Mouse (Mus musculus) left cerebral cortex, adult 2 months (tissue): ENCODE results near the gene Rgs9. TPM values are rescaled to one million over a fixed set of nuclear protein-coding genes. Genes with fewer than 3 reads are reported as not detected.

Source experiments
- DNase-seq, 2 experiments: peaks; one replicate each; pipeline ENCODE4 v3.0.0; 2021 to 2022; ENCODE audit warnings: low spot score in 2 of 2, mixed read lengths in 1 of 2; ENCODE audit errors: extremely low spot score in 1 of 2
- H3K27ac ChIP-seq: fragments of 200-600 bp; 2 replicates; pipeline ENCODE4 v1.8.1; 2022
- H3K4me3 ChIP-seq: fragments of 200-600 bp; 2 replicates; pipeline ENCODE4 v1.8.1; 2022
- CTCF ChIP-seq: fragments of 200-600 bp; IDR thresholded peaks from 2 replicates; pipeline ENCODE4 v1.8.1; 2022; ENCODE audit warnings: antibody characterized with exemption, mild to moderate bottlenecking, moderate library complexity
- intact Hi-C: fragments of 180-260 bp; cut with DNase I; formaldehyde crosslinking; loops from one replicate; pipeline ENCODE4 v1.15.1; 2025
- total RNA-seq, 2 experiments: library from RNA; stranded (reverse); gene quantifications; 2 replicates each; pipeline ENCODE4 v1.2.3; 2021

Rgs9 gene
- total RNA-seq, 2 experiments from 2014 or later = 20.3 to 44.5 TPM

GRCm38 (mm10) chr11:109330706-109331393 lies 32.9 kb upstream of the Rgs9 start:
- H3K4me3 ChIP-seq = peak overlapping the region; percentile 41
- TF ChIP-seq CTCF = no peak

DNA sequence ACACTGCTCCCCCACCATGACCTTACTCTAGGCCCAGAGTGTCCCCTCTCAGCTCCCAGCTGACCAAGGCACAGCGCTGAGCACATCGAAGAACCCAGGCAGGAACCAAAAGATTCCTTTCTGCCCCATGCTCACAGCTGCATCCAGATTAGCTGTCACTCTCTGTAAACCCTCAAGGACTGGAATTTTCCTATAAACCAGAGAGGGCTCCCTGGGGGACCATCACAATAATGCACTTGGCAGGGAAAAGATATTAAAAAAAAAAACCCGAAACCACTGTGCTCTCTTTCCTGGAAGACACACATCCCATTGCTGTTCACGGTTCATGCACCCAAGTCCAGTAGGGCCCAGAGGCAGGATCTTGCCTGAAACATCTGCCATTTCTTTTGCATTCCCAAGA lies 31.4 kb upstream of the Rgs9 start:
- no peak for TF ChIP-seq CTCF
- Histone ChIP-seq H3K4me3 (no peak overlapping the region), H3K27ac (no peak overlapping the region)
- DNase-seq = no peak
- intact Hi-C loops = no loop called here

More at GRCm38 (mm10) chr11:109330706-109331393, 32.9 kb upstream of the Rgs9 start:
- no peak overlapping the region for H3K27ac ChIP-seq
- intact Hi-C loops = loop anchor here (1.0 to 5.0 kb wide), 3 partner anchors 94 to 531 kb away; partner anchors contain the start of gene Amz2
- DNase-seq = no peak

- intact Hi-C loops = no loop called here
Measured at GRCm38 (mm10) chr11:109327952-109328351, 30.0 kb upstream of the Rgs9 start.

DNA sequence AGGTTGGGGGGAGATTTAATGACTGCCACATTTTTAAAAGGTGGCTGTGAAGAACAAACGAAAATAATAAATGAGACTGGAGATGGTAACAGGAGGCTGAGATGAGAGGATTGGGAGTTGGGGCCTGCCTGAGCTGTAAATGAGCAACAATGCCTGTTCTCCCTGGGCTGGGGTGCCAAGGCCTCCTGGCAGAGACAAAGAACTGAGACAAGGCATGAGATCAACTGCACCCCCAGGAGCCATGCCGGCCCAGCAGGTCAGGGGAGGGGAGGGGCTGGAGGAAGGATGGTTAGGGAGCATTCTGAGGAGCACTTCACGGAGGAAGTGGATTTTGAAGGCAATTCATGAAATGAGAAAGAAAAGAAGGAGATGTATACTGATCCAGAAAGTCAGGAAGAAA lies 29.5 kb upstream of the Rgs9 start:
- no peak for DNase-seq
- Histone ChIP-seq H3K27ac (no peak overlapping the region), H3K4me3 (no peak overlapping the region)
- no peak for TF ChIP-seq CTCF
- intact Hi-C loops = no loop called here

More at GRCm38 (mm10) chr11:109327952-109328351, 30.0 kb upstream of the Rgs9 start:
- Histone ChIP-seq H3K27ac (no peak overlapping the region), H3K4me3 (no peak overlapping the region)
- no peak for DNase-seq
- no peak for TF ChIP-seq CTCF

- intact Hi-C loops = no loop called here
- no peak for DNase-seq
- H3K27ac ChIP-seq = no peak overlapping the region
- no peak for TF ChIP-seq CTCF
- H3K4me3 ChIP-seq = no peak overlapping the region
Measured at GRCm38 (mm10) chr11:109326270-109326669, 28.3 kb upstream of the Rgs9 start.

DNA sequence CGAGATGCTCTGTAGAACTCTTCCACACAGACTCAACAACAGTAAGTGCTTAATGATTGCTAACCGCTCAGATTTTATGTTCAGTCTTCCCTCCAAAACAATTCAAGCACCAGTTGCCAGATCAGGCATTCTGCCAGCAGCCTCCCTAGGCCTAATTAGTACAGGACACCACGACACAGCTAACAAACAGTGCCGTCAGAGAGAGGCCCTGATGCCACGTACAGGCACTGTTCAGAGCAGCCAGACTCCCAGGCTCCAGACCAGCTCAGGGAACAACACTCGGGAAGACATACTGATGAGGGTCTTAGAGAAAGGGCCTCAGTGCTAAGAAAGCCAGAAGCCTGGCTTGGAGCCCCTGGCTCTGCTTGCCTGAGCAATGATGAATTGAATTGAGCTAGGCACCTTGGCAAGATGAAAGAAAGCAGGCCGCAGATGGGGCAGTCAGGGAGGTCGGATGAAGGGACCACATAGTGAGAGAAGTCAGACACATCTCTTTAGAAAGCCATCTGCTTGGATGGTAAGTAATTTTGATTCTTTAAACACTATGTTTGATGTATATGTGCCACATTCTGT lies 22.5 kb upstream of the Rgs9 start:
- intact Hi-C loops = no loop called here
- Histone ChIP-seq H3K4me3 (no peak overlapping the region), H3K27ac (peak overlapping the region; percentile 25; the same call in 1 of the 2 replicates)
- TF ChIP-seq CTCF = no peak
- DNase-seq = peak; percentile 37 to 56

- intact Hi-C loops = loop anchor here (5.0 kb wide), 3 partner anchors 267 to 542 kb away; no protein-coding TSS in a partner anchor
- no peak for DNase-seq
- no peak for TF ChIP-seq CTCF
- Histone ChIP-seq H3K4me3 (no peak overlapping the region), H3K27ac (peak overlapping the region; percentile 25; the same call in 1 of the 2 replicates)
Measured at GRCm38 (mm10) chr11:109319946-109320345, 22.0 kb upstream of the Rgs9 start.

- Histone ChIP-seq H3K4me3 (no peak overlapping the region), H3K27ac (no peak overlapping the region)
- TF ChIP-seq CTCF = no peak
- DNase-seq = no peak
- intact Hi-C loops = loop anchor here (5.0 kb wide), 3 partner anchors 268 to 543 kb away; no protein-coding TSS in a partner anchor
Measured at GRCm38 (mm10) chr11:109319471-109319870, 21.5 kb upstream of the Rgs9 start.

- H3K4me3 ChIP-seq = no peak overlapping the region
- no peak overlapping the region for H3K27ac ChIP-seq
- peak; percentile 75 for TF ChIP-seq CTCF
- peak; percentile 51 to 56 for DNase-seq
- intact Hi-C loops = loop anchor here (1.0 to 5.0 kb wide), 4 partner anchors 108 to 545 kb away; partner anchors contain the start of gene Amz2
Measured at GRCm38 (mm10) chr11:109316921-109317320, 19.0 kb upstream of the Rgs9 start.

DNA sequence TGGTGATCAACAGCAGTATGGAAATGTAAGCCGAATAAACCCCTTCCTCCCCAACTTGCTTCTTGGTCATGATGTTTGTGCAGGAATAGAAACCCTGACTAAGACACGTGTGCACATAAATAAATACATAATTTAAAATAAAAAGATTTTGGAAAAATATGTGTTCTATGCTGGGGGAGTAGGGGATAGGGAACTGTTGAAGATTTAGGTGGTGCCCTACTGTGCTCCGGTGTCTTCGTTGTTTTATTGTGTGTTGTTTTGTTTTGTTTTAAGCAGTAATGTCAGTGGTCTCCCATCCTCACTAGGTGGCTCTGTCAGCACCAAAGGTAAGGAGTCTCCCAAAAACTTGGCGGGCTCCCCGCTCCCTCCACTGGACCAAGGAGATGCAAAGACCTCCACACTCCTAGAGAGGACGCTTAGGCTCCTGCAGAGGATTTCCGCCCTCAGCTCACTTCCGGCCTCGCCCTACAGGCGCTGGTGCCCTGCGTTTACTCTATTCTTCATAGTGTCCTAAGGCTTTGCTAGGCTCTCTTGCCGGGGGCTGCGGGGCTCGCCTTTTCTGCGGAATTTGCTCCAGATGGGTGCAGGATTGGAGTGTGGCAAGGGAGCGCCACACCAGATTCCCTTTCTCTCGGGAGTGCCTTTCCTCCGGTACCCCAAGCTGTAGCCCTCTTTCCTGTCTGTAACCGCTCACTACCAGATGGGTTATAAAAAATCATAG lies 14.1 kb upstream of the Rgs9 start:
- peak; percentile 29 for TF ChIP-seq CTCF
- intact Hi-C loops = no loop called here
- peak overlapping the region; percentile 59 for H3K4me3 ChIP-seq
- peak; percentile 74 to 75 for DNase-seq
- H3K27ac ChIP-seq = peak overlapping the region; percentile 96

- DNase-seq = no peak
- no peak for TF ChIP-seq CTCF
- no peak overlapping the region for H3K4me3 ChIP-seq
- no peak overlapping the region for H3K27ac ChIP-seq
- intact Hi-C loops = no loop called here
Measured at GRCm38 (mm10) chr11:109305680-109306079, 7.8 kb upstream of the Rgs9 start.

GRCm38 (mm10) chr11:109302338-109302737 lies 4.4 kb upstream of the Rgs9 start:
- no peak for DNase-seq
- no peak overlapping the region for H3K4me3 ChIP-seq
- intact Hi-C loops = no loop called here
- no peak overlapping the region for H3K27ac ChIP-seq
- no peak for TF ChIP-seq CTCF
